Comparison of ENCODE assay signal across 7 mouse cellular contexts in the genomic region with DNA sequence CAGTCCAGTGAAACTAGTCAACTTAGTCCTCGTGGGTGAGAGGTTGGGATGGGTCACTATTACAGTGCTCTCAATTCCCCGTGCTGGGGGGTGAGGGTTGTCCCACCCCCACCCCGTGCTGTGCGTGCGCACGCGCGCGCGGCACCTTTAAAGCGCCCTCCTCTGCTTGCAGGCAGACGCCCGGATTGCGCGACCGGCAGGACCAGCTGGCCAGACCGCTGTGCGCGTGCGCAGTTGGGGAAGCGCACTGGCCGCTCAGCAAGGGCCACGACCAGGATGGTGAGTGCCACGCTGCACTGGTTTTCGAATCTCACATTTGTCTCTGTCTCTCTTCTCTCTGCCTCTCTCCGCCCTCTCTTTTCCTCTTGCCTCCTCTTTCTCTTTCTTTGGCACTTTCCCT. TPM values are rescaled to one million over a fixed set of nuclear protein-coding genes. Genes with fewer than 3 reads are reported as not detected.
DNase-seq lines count a peak whose midpoint lies in the region; ATAC-seq and TF ChIP-seq lines count a peak whose summit lies in the region.

A gene (plus strand): TSS at position 173 of the 400 bp plus-strand sequence.

- H3K4me3 ChIP-seq in ES-Bruce4 (ENCODE audit: low read depth, low read length), result peak within 1 kb of the TSS; percentile 87
- H3K4me3 ChIP-seq in embryonic facial prominence, embryonic 11.5 days (ENCODE audit: low read depth, low read length), result peak within 1 kb of the TSS; percentile 32
- peak within 1 kb of the TSS; percentile 39 for H3K4me3 ChIP-seq in hindbrain, embryonic 15.5 days
- peak within 1 kb of the TSS; percentile 42 for H3K4me3 ChIP-seq in stomach, embryonic 16.5 days (replicated peaks; ENCODE audit: low read length)

- peak within 1 kb of the TSS; percentile 56 for H3K4me2 ChIP-seq in embryonic facial prominence, embryonic 11.5 days (ENCODE audit: low read depth, low read length)
- H3K4me2 ChIP-seq in hindbrain, embryonic 15.5 days, result peak within 1 kb of the TSS; percentile 79
- peak within 1 kb of the TSS; percentile 67 for H3K4me2 ChIP-seq in stomach, embryonic 16.5 days (ENCODE audit: low read depth, low read length)

- no peaks in the 10 kb centered on the region for H3K36me3 ChIP-seq in ES-Bruce4 (ENCODE audit: control insufficient read depth, insufficient read depth, low read length, poor library complexity, severe bottlenecking)
- H3K36me3 ChIP-seq in embryonic facial prominence, embryonic 11.5 days (replicated peaks; ENCODE audit: control insufficient read depth, insufficient read depth, low read depth, low read length), result no peaks in the 10 kb centered on the region
- H3K36me3 ChIP-seq in hindbrain, embryonic 15.5 days, result no peaks in the 10 kb centered on the region
- H3K36me3 ChIP-seq in stomach, embryonic 16.5 days (ENCODE audit: control insufficient read depth, insufficient read depth, low read length), result no peaks in the 10 kb centered on the region

- H3K27ac ChIP-seq in ES-Bruce4 (ENCODE audit: insufficient read depth, low read length), result no peak within 1 kb of the TSS
- H3K27ac ChIP-seq in embryonic facial prominence, embryonic 11.5 days (replicated peaks; ENCODE audit: low read depth, low read length), result no peak within 1 kb of the TSS
- H3K27ac ChIP-seq in hindbrain, embryonic 15.5 days (replicated peaks), result no peak within 1 kb of the TSS
- H3K27ac ChIP-seq in stomach, embryonic 16.5 days (ENCODE audit: low read length), result no peak within 1 kb of the TSS

- H3K9me3 ChIP-seq in ES-Bruce4 (replicated peaks; ENCODE audit: control insufficient read depth, insufficient read depth, low read length, poor library complexity, severe bottlenecking), result no peaks in the 10 kb centered on the region
- no peaks in the 10 kb centered on the region for H3K9me3 ChIP-seq in embryonic facial prominence, embryonic 11.5 days (replicated peaks; ENCODE audit: control insufficient read depth, low read length)
- no peaks in the 10 kb centered on the region for H3K9me3 ChIP-seq in hindbrain, embryonic 15.5 days
- H3K9me3 ChIP-seq in stomach, embryonic 16.5 days (replicated peaks; ENCODE audit: control insufficient read depth, low read length), result no peaks in the 10 kb centered on the region

- TF ChIP-seq CTCF in ES-Bruce4 (IDR thresholded peaks at IDR 0.05; ENCODE audit: low read depth, low read length), result peak; percentile 16

- TF ChIP-seq EP300 in ES-Bruce4 (IDR thresholded peaks at IDR 0.05; ENCODE audit: insufficient read depth, low read depth, low read length), result no peak

- DNase-seq in adrenal gland, adult 18-20 months (ENCODE audit: low spot score in 2 of 2), result peak; percentile 41 to 50
- peak; percentile 68 for DNase-seq in embryonic facial prominence, embryonic 11.5 days (ENCODE audit: low spot score)
- peak; percentile 37 to 71 for DNase-seq in left cerebral cortex, adult 8-10 months (ENCODE audit: low spot score in 2 of 2)

- no peaks in the 10 kb centered on the region for H3K4me1 ChIP-seq in ES-Bruce4 (ENCODE audit: control insufficient read depth, insufficient read depth, low read length)
- H3K4me1 ChIP-seq in embryonic facial prominence, embryonic 11.5 days (ENCODE audit: control insufficient read depth, insufficient read depth, low read length), result peaks cover 8% of the 10 kb centered on the region; the same call in 1 of the 2 replicates
- H3K4me1 ChIP-seq in hindbrain, embryonic 15.5 days (replicated peaks), result peaks cover 31% of the 10 kb centered on the region
- peaks cover 13% of the 10 kb centered on the region for H3K4me1 ChIP-seq in stomach, embryonic 16.5 days (ENCODE audit: control insufficient read depth, insufficient read depth, low read length)

- WGBS in embryonic facial prominence, embryonic 11.5 days, result under 1% methylated on average over 25 of the region's 26 CpGs
- WGBS in hindbrain, embryonic 15.5 days, result under 1% methylated on average over 26 of the region's 26 CpGs
- under 1% methylated on average over 26 of the region's 26 CpGs for WGBS in stomach, embryonic 16.5 days

- peak within 1 kb of the TSS; percentile 54 for H3K9ac ChIP-seq in ES-Bruce4 (ENCODE audit: low read depth, poor library complexity, severe bottlenecking)
- H3K9ac ChIP-seq in embryonic facial prominence, embryonic 11.5 days (replicated peaks; ENCODE audit: low read length), result peak within 1 kb of the TSS; percentile 41
- peak within 1 kb of the TSS; percentile 44 for H3K9ac ChIP-seq in hindbrain, embryonic 15.5 days
- H3K9ac ChIP-seq in stomach, embryonic 16.5 days (ENCODE audit: low read length), result peak within 1 kb of the TSS; percentile 49; the same call in 1 of the 2 replicates

- TF ChIP-seq POLR2A in ES-Bruce4 (IDR thresholded peaks at IDR 0.05; ENCODE audit: insufficient read depth, low read length), result peak; percentile 58

- H3K27me3 ChIP-seq in ES-Bruce4 (ENCODE audit: control insufficient read depth, insufficient read depth, low read length, poor library complexity, severe bottlenecking), result peaks cover 6% of the 10 kb centered on the region; the same call in 1 of the 2 replicates
- peaks cover 61% of the 10 kb centered on the region for H3K27me3 ChIP-seq in embryonic facial prominence, embryonic 11.5 days (ENCODE audit: control insufficient read depth, insufficient read depth, low read length)
- peaks cover 65% of the 10 kb centered on the region for H3K27me3 ChIP-seq in hindbrain, embryonic 15.5 days
- H3K27me3 ChIP-seq in stomach, embryonic 16.5 days (ENCODE audit: control insufficient read depth, insufficient read depth, low read length), result peaks cover 64% of the 10 kb centered on the region

- ATAC-seq in embryonic facial prominence, embryonic 11.5 days (replicated peaks; ENCODE audit: insufficient number of reproducible peaks, low FRiP score, low TSS enrichment, low read depth), result no peak
- ATAC-seq in hindbrain, embryonic 15.5 days (ENCODE audit: low FRiP score, low read depth), result no peak
- ATAC-seq in megakaryocyte, adult 5-6 weeks (ENCODE audit: poor library complexity, severe bottlenecking), result peak; percentile 60; the same call in 1 of the 2 replicates
- no peak for ATAC-seq in stomach, embryonic 16.5 days (ENCODE audit: insufficient read depth, low FRiP score)

RNA-seq across cellular contexts. Expression of the gene that starts here (rescaled TPM):
- polyA plus RNA-seq in ES-Bruce4 (2011; ENCODE audit: insufficient read depth, insufficient read length, low read depth, missing spikeins), result 2.2 TPM in 2 replicates
- 1 to 10 TPM in 1 of 2 experiments, under 1 TPM in 1; 0.83 to 3.0 TPM for total RNA-seq in adrenal gland, adult 18-20 months (2021)
- 0.07 TPM in 1 of 2 replicates, not detected in the other for polyA plus RNA-seq in embryonic facial prominence, embryonic 11.5 days (2014; fragmentation: Nextera tagmentation; extraction: Ambion mirVana)
- 0.87 and 1.3 TPM in 2 replicates for polyA plus RNA-seq in hindbrain, embryonic 15.5 days (2015; fragmentation: Nextera tagmentation; extraction: Ambion mirVana)
- total RNA-seq in left cerebral cortex, adult 8-10 months (2022), result 100 to 1,000 TPM in 2 of 4 experiments, 10 to 100 TPM in 2; 97.1 to 113 (median 101) TPM
- not detected in 2 replicates for total RNA-seq in megakaryocyte, adult 5-6 weeks (2015)
- not detected in 2 replicates for total RNA-seq in megakaryocyte, adult 5-6 weeks (2017)
- polyA plus RNA-seq in stomach, embryonic 16.5 days (2015; fragmentation: Nextera tagmentation; extraction: Ambion mirVana), result 0.28 TPM in 1 of 2 replicates, not detected in the other

Comparison
In these comparisons a context has a peak if more than half of its experiments do, and no peak if none do; other contexts are left out.
1. RNA of the gene that starts here (total RNA-seq): 97.1 to 113 TPM in left cerebral cortex, adult 8-10 months; 0.83 to 3.0 TPM in adrenal gland, adult 18-20 months and not detected in megakaryocyte, adult 5-6 weeks; every median in the first group is over 10 times any median in the second.
2. Peak in DNase-seq, H3K4me3 ChIP-seq, H3K9ac ChIP-seq and H3K4me2 ChIP-seq in embryonic facial prominence, embryonic 11.5 days; RNA of the gene not detected or under 1 TPM.
3. Peak in ATAC-seq in megakaryocyte, adult 5-6 weeks; RNA of the gene not detected or under 1 TPM.
4. H3K4me3 ChIP-seq: peak in every context shown above with its lines; median percentile 87 in ES-Bruce4; 42 in stomach, embryonic 16.5 days; 39 in hindbrain, embryonic 15.5 days; 32 in embryonic facial prominence, embryonic 11.5 days.
5. Peak in every context shown above with its lines, with median percentiles within 50 percentile points of each other: H3K9ac ChIP-seq, DNase-seq and H3K4me2 ChIP-seq.